Mouse (Mus musculus) telencephalon, adult 2 months (tissue): ENCODE measurements around the gene Tcta.
"Not testable (repeated sequence)": the region's sequence is repeated elsewhere in the genome, so short reads cannot be mapped to it uniquely, and the experiment has no call there.

Source experiments
- DNase-seq: peaks from one replicate; pipeline ENCODE4 v3.0.0-alpha.2; 2011; ENCODE audit warnings: low read depth, low spot score

Gene Tcta

GRCm38 (mm10) chr9:108317572-108317971, 11.6 kb upstream of the Tcta start:
- no peak for DNase-seq

DNA sequence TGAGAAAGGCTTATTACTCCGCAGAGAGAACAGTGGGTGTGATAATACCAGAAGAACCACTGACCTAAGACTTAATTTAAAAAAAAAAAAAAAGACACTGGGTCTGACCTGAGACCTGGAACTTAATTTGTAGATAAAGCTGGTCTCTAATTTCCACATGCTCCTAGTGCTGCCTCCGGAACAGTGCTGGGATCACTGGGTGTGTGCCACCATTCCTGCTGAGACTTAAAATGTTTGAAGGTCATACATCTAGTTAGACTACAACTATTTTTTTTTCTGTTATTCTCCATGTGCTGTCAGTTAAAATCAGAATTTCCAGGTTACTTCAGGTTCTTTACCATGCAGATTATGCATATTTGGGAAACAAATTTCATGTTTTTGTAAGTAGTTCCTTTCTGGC, 2.2 kb upstream of the Tcta start:
- no peak for DNase-seq

GRCm38 (mm10) chr9:108307021-108307807, 1.3 kb upstream of the Tcta start:
- no peak for DNase-seq

- DNase-seq, result no peak
Observed at GRCm38 (mm10) chr9:108306571-108306980, 616 bp upstream of the Tcta start.

DNA sequence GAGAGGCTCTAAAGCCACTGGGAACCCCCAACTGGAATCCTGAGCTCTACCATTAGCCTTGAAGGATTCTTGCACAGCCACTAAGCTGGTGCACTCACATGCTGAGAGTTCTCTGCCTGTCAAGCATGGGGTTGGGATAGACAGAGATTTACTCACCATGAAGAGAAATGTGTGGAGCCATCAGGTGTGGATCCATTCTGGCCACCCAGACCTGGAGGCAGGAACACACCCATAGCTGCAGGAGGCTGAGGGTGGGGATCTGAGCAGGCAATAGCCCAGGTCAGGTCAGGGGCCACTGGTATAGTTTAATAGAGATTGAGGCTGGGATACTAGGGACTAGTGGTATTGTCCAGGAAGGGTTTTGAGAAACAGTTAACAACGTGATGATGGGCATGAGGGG, 790 bp downstream of the Tcta start:
- DNase-seq, result no peak

GRCm38 (mm10) chr9:108304716-108305115, 1.2 kb downstream of the Tcta start:
- DNase-seq, result no peak

DNA sequence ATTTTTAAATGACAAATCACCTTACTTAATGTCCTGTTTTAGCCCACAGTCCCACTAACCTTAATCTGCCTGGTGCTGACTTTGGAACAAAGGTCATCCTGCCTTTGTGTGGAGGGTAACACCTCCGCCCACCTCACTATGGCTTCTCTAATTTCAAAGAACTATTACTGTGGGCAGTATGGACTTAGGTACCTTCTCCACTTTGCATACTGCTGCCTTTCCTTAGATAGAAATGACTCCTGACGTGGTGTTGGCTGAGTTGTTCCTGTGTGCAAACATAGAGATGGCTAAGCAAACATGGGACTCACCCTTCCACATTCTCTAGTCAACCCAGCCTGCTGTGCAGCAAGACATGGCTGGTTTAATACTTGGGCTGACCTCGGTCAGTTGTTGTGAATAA, 4.1 kb downstream of the Tcta start:
- DNase-seq, result no peak

DNA sequence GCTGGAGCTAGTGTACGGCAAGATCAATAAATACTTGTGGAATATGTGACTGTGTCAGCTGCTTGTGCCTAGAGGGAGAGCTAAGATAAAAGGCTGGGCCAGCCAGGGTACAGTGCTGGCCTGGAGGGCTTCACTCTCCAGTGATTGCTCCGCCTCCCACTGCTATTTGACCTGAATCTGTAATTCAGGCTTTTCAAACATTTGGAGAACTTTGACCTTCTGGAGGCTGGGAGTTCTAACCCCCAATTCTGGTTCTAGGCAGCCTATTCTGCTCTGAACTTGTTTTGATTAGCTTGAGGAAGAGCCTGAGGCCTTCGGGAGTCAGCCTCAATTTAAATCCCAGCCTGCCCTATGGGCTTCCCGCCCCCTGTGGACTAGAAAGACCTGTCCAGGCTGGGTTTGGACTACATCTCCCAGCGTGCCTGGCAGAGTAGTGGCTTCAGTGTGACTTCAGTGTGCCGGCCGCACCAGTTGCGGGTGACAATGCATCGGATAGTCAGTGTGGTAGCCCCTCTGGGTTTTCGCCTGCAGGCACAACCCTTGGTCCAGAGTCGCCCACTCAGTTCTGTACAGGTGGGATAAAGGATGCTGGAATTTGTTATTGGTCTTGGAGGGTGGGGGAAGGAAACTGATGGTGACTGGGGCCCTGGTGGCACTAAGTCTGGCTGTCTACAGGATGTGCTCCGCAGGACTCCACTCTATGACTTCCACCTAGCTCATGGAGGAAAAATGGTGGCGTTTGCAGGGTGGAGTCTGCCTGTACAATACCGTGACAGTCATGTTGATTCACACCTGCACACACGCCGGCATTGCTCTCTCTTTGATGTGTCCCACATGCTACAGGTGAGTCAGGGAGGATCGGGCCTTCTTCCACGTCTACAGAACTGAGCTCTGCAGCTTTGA, 9.3 kb downstream of the Tcta start, which contains the start of gene Amt:
Gene Amt (plus strand): TSS at position 401 of the 903 bp plus-strand sequence.
- DNase-seq, result no peak

DNA sequence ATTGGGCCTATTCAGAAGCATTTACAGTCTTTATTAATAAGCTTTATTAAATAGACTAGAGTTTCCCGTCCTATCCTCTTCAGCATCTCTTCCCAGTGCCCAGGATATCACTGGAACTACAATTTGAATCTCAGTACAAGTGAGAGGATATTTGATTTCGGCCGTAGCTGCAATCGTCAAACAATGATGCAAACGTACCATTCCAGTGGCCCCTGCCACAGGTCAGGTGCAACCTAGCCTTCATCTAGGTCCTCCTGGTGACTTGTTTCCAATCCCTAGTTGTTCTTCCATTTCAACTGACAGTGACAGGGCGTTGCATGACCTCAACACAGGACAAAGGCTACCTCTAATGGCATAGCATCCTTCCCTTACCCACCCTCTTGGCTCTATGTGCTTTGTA, 15.2 kb downstream of the Tcta start:
- no peak for DNase-seq

- DNase-seq, result peak; percentile 99
Observed at GRCm38 (mm10) chr9:108290016-108290750, 15.8 kb downstream of the Tcta start, which contains the start of gene Nicn1. TSS of gene Nicn1 (plus strand) at chr9:108290429.

DNA sequence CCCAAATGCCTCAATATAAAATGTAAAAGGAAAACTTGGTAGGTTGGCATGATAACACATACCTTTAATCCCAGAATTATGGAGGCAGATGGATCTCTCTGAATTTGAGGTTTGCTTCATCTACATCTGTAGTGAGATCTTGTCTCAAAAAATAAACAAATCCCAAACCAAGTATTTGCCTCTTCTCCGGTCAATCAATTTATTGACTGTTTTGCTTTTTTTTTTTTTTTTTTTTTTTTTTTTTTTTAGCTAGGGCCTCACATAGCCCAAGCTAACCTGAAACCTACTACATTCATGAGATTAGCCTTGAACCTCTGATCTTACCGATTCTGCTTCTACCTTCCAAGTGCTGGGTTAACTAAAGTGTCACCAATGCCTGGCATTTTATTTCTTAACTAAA, 16.6 kb downstream of the Tcta start:
- DNase-seq, result no peak

DNA sequence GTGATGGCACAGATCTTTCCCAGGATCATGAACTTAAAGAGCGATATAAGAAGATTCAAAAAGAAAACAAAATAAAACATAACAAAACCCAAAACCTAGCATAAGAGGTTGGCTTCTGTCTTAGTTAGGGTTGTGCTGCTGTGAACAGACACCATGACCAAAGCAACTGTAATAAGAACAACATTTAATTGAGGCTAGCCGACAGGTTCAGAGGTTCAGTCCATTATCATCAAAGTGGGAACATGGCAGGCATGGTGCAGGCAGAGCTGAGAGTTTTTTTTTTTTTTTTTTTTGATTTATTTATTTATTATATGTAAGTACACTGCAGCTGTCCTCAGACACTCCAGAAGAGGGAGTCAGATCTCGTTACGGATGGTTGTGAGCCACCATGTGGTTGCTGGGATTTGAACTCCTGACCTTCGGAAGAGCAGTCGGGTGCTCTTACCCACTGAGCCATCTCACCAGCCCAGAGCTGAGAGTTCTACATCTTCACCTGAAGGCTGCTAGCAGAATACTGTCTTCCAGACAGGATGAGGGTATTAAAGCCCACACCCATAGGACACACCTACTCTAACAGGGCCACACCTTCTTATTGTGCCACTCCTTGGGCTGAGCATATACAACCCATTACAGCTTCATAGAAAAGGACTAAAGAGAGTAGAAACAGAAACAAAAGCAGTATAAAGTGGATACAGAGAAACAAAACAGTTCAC, 18.3 kb downstream of the Tcta start:
- DNase-seq, result not testable (repeated sequence)

- peak; percentile 68 for DNase-seq
Observed at GRCm38 (mm10) chr9:108284410-108284809, 21.6 kb downstream of the Tcta start.

GRCm38 (mm10) chr9:108280071-108280828, 25.7 kb downstream of the Tcta start:
- DNase-seq, result no peak

DNA sequence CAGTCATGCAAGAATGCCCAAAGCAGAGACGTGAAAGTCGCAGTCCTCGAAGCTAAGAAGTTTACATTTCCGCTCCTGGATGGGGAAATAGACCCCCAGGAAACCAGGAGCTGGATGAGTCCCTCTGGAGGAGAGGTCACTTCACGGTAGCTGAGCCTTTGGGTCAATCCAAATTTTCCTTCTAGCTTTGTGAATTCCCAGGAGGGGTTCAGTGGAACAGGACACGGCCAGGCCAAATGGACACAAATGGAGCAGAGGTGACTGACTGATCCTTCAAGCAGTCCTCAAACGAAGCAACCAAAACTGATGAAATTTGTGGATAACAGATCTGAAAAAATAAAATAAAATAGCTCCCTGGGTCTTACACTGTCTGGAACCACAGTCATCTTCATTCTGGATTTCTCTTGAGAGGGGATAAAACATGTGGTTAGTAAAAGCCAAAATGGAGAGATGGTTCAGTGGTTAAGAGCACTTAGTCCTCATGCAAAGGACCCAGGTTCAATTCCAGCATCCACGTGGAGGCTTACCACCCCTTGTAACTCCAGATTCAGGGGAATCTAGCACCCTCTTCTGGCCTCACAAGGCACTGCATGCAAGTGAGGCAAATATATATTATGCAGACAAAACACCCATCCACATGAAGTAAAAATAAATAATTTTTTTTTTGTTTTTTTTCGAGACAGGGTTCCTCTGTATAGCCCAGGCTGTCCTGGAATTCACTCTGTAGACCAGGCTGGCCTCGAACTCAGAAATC, 27.1 kb downstream of the Tcta start:
- no peak for DNase-seq

- no peak for DNase-seq
Observed at GRCm38 (mm10) chr9:108275331-108275659, 30.7 kb downstream of the Tcta start.

GRCm38 (mm10) chr9:108274476-108275330, 31.3 kb downstream of the Tcta start:
- DNase-seq, result no peak

DNA sequence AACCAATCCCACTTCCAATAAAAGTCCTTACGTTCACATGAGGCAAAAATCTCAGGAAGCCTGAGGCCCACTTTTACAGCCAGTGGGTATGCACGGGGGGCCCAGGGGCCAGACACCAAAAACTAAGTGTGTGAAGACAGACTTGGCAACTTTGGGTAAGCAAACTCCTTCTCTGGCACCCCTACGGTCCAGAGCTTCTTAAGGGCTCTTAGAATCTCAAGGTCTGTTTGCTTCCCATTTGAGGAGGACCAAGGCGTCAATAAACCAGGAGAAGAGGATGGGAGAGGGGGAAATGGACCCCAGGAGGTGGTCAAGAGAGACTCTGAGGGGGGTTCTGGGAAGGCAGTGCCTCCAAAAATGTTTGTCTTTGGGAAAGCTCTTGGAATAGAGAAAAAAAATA, 32.5 kb downstream of the Tcta start:
- DNase-seq, result no peak

GRCm38 (mm10) chr9:108272691-108273090, 33.3 kb downstream of the Tcta start:
- no peak for DNase-seq
